Mouse (Mus musculus) lung, postnatal 36 days (tissue): ENCODE measurements around the gene Aig1.
"Not testable (repeated sequence)": the region's sequence is repeated elsewhere in the genome, so short reads cannot be mapped to it uniquely, and the experiment has no call there.

Experiments used
- DNase-seq: peaks from one replicate; pipeline ENCODE4 v3.0.0; 2022; ENCODE audit warnings: mixed read lengths

Aig1 gene

DNA sequence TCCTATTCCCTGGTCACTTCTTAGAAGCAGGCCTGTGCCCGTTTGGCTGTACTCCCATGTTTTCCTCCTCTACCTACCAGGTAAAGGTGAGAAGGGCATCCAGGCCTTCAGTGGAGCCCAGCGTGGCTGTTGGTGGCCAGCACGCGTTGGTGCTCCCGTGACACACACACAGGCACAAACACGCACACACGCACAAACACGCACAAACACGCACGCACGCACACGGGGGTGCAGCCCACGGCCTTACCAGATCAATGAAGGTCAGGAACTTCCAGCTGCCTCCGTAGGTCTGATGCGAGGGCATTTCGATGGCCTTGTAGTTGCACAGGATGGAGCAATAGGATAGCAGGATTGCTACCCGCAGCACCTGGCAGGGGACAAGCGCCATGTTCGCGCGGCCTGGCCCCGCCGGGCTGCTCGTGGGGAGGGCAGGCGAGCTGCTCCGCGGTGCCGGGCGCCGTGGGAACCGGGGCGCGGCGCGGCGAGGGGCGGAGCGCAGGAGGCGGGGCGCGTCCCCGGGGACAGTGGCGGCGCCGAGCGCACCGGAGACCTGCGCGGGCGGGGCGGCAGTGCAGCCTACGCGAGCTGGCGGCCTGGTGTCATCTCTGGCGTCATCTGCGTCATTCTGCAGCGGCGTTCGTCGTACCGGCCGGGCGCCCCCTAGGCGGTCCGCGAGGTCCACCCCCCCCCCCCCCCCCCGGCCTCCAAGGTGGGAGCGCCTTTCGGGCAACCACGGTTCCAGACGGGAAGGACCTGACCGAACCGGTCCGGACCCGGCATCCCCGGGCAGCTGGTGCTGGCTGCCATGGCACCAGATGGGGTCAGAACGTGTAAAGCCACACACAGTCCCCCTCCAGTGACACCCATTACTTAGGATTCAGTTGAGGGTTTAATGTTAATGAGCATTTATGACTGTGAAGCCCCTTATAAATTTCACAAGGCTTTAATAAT lies at the start of gene Aig1:
Aig1 (minus strand) TSS at position 610 of the 951 bp plus-strand sequence.
- DNase-seq = peak; percentile 85

GRCm38 (mm10) chr10:13916645-13917342 lies 48.0 kb upstream of the Aig1 start:
- peak; percentile 39 for DNase-seq

GRCm38 (mm10) chr10:13915211-13915610 lies 46.4 kb upstream of the Aig1 start:
- no peak for DNase-seq

DNA sequence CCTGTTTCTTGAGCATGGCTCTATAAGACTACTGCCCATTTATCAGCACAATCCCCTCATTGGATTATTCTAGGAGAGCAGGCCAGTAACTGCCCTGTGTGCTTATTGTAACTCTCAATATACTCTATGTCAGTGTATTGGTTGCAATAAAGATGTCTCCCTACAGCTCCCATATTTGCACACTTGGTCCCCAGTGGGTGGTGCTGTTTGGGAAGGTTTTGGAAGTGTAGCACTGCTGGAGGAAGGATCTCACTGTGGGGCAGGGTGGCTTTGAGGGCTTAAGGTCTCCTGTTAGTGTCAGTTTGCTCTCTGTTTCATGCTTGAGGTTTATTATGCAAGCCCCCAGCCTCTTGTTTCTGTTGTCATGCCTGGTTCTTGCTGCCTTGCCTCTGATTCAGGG lies 44.9 kb upstream of the Aig1 start:
- DNase-seq = peak; percentile 35

DNA sequence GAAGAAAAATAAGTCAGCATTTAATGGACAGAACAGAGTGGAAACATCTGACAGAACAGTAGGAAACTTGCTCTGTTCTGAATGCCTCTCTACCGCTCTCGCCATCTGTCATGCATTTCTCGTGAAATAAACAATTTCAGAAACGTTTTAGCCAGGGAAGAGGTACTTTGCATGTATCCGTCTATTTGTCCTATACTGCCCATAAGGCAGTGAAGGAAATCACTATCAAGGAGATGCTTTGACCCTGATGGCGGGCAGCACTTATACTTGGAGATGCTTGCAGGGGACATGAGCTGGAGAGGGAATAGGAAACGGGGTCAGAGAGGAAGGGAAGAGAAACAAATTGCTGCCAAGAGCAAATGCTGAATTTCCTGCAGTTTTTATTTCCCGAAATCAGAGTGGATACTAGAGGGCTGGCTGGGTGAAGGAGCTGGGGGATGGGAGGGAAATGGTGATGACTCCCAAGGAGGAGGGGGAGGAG lies 37.5 kb upstream of the Aig1 start:
- no peak for DNase-seq

DNA sequence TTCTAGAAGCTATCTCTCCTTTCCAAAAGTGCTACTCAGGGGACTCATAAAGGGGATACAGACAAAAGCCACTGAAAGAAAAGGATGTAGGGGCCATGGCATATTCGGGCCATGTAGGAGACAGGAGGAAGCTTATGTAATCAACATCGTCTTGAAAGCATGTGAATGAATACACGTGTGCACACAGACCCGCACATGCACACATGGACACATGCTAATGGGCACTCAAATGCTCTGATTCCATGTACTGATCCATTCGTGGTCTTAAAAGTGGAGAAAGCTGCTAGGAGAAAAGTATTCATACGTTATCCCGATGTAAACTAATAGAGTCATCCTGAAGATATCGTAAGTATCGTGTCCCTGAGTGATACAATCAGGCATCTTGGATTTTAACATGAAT lies 36.8 kb upstream of the Aig1 start:
- DNase-seq = no peak

DNA sequence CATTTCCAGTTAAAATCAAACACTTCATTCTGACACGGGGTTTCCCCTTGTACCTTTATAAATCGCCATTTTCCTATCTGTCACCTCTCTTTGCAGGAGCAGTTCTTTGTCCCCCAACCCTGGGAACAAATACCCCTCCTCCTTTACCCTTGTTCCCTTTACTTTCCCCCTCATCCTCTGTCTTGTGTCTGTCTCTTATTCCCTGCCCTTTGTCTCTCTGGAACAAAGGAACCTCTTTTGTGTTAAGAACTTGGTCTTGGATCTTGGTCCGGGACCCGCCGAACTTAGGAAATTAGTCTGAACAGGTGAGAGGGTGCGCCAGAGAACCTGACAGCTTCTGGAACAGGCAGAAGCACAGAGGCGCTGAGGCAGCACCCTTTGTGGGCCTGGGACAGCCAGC lies 24.0 kb upstream of the Aig1 start:
- not testable (repeated sequence) for DNase-seq

DNA sequence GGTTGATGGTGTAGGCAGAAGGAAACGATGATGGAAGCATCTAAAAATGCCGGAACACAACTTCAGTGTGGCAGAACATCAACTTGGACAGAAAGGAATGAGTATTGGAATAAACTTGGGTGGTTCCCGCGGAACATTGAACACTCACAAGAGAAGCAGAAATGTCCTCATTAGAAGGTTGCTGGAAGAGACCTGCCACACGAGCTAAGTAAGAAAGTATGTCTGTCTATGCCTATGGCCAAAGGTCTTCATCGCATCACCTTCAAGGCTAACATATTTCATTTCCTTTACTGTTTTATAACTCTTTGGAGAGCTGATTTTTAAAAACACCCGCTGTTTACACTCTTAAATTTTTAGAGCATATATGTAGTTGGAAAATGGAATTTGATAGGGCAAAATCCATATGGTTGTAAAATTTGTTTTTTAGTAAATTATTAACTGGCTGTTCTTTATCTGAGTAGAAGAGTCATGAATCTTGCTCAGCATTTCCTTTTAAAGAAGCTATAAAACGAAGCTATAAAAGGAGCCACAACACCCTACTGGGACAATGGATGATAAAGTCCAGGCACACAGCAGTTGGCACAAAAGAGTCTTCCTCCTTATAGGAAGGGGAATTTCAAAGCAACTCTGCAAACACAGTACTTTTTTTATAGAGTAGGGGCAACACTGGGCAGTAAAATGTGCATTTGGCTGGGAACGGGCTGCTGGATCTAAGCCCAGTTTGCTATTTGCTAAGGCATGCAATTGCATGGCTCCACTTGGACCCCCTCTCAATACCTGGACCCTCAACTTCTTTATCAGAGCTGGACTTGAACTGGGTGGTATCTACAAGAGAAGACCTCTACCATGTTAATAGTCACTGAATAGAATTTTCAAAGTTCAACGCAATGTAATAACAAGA lies 14.4 kb upstream of the Aig1 start:
- no peak for DNase-seq

- DNase-seq = peak; percentile 29
Observed at GRCm38 (mm10) chr10:13882490-13882889, 13.7 kb upstream of the Aig1 start.

- no peak for DNase-seq
Observed at GRCm38 (mm10) chr10:13878696-13879095, 9.9 kb upstream of the Aig1 start.

- no peak for DNase-seq
Observed at GRCm38 (mm10) chr10:13875038-13875420, 6.2 kb upstream of the Aig1 start.

- no peak for DNase-seq
Observed at GRCm38 (mm10) chr10:13874301-13875037, 5.7 kb upstream of the Aig1 start.

- DNase-seq = peak; percentile 32
Observed at GRCm38 (mm10) chr10:13870531-13870930, 1.8 kb upstream of the Aig1 start.

- DNase-seq = peak; percentile 32
Observed at GRCm38 (mm10) chr10:13869322-13870035, 699 bp upstream of the Aig1 start.

DNA sequence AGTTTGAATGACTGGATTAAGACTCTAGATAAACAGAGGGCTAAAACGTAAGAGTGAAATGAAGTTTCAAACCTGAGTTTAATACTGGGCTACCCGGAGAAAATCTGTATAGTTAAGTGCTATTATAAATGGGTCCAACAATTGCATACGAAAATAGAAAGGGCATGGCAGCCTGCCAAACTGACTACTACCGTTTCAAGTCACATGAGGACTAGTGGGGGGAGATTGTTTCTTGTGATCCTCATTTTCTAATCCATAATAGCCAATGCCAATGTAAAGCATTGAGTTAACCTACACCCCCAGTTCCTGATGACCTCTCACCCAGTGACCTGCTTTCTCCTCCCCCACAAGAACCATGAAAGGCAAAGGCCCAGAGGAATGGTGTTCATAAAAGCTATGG lies 2.4 kb downstream of the Aig1 start:
- peak; percentile 59 for DNase-seq

- peak; percentile 59 for DNase-seq
Observed at GRCm38 (mm10) chr10:13861115-13861909, 7.5 kb downstream of the Aig1 start.

- peak; percentile 64 for DNase-seq
Observed at GRCm38 (mm10) chr10:13856438-13856837, 12.3 kb downstream of the Aig1 start.

GRCm38 (mm10) chr10:13855969-13856368 lies 12.8 kb downstream of the Aig1 start:
- DNase-seq = no peak

- DNase-seq = no peak
Observed at GRCm38 (mm10) chr10:13855111-13855510, 13.7 kb downstream of the Aig1 start.

DNA sequence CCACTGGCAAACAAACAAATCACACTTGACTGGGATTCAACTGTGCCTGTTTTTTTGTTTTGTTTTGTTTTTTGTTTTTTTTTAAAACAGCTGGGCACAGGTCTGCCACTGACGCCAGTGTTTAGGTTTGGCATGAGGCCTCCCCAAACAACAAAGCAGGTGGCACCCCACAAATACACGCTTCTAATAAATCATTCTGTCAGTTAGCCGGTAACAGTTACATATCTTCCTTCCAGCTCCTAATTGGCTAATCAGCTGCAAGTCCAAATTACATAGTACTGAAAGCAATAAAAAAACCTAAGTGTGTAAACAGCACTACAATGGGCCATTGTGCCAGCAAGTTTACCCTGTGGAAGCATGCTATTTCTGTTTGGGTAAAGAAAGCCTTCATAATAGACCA lies 18.7 kb downstream of the Aig1 start:
- no peak for DNase-seq
